Mouse (Mus musculus) midbrain, postnatal 0 days (tissue): ENCODE data around the gene Nkiras2. TPM values are rescaled to one million over a fixed set of nuclear protein-coding genes. Genes with fewer than 3 reads are reported as not detected.

ENCODE experiments used
- ATAC-seq: fragments of 200-750 bp; cut with Nextera tagmentation; 2 replicates; pipeline ENCODE4 v1.8.0; 2017; ENCODE audit warnings: moderate number of reproducible peaks, mild to moderate bottlenecking, moderate TSS enrichment, moderate library complexity; ENCODE audit not compliant: low FRiP score
- DNase-seq: peaks from one replicate; pipeline ENCODE4 v3.0.0-alpha.2; 2015; ENCODE audit warnings: low spot score
- H3K27ac ChIP-seq: fragments of 300-500 bp; sonication (generic); 2 replicates; pipeline ENCODE4 v1.5.1; 2014; ENCODE audit warnings: low read depth, mild to moderate bottlenecking, low read length, mixed read lengths
- H3K27me3 ChIP-seq: fragments of 300-500 bp; sonication (generic); 2 replicates; pipeline ENCODE4 v1.6.1; 2014; ENCODE audit warnings: low read length, control low read depth, mixed read lengths; ENCODE audit not compliant: insufficient read depth
- H3K36me3 ChIP-seq: fragments of 300-500 bp; sonication (generic); 2 replicates; pipeline ENCODE4 v1.6.1; 2014; ENCODE audit warnings: low read length, control low read depth, mixed read lengths; ENCODE audit not compliant: insufficient read depth
- H3K4me1 ChIP-seq: fragments of 300-500 bp; sonication (generic); 2 replicates; pipeline ENCODE4 v1.6.1; 2014; ENCODE audit warnings: mild to moderate bottlenecking, control low read depth, antibody characterized with exemption, low read length, mixed read lengths; ENCODE audit not compliant: insufficient read depth
- H3K4me2 ChIP-seq: fragments of 300-500 bp; sonication (generic); 2 replicates; pipeline ENCODE4 v1.6.1; 2014; ENCODE audit warnings: low read depth, mild to moderate bottlenecking, low read length, mixed read lengths; ENCODE audit not compliant: poor library complexity, severe bottlenecking
- H3K4me3 ChIP-seq: fragments of 300-500 bp; sonication (generic); 2 replicates; pipeline ENCODE4 v1.5.1; 2014; ENCODE audit warnings: low read depth, mild to moderate bottlenecking, low read length, moderate library complexity
- H3K9ac ChIP-seq: fragments of 300-500 bp; sonication (generic); replicated peaks from 2 replicates; pipeline ENCODE4 v1.6.1; 2014; ENCODE audit warnings: mild to moderate bottlenecking, low read length, moderate library complexity, mixed read lengths; ENCODE audit not compliant: poor library complexity, severe bottlenecking
- H3K9me3 ChIP-seq: fragments of 300-500 bp; sonication (generic); 2 replicates; pipeline ENCODE4 v1.6.1; 2016; ENCODE audit warnings: low read length, control low read depth
- CTCF ChIP-seq: IDR thresholded peaks from 2 replicates; pipeline ENCODE4 v1.5.1; 2016; ENCODE audit warnings: antibody characterized with exemption, mild to moderate bottlenecking
- WGBS: fragments of 180-500 bp; shearing (Covaris S2); extraction: QIAGEN DNeasy Blood & Tissue Kit; methylation state at CpG from one replicate; pipeline ENCODE4 v1.1.7; 2014; 5-methylcytosine and 5-hydroxymethylcytosine counted together
- polyA plus RNA-seq: library from polyadenylated mRNA; unstranded; fragments of >200 nt; fragmentation: Nextera tagmentation; extraction: Ambion mirVana; gene quantifications from 2 replicates; pipeline ENCODE4 v1.2.1, GENCODE M21; 2015
- total RNA-seq: library from RNA; depleted of rRNA; stranded (reverse); fragments of >200 nt; gene quantifications from 2 replicates; pipeline ENCODE4 v1.2.3, GENCODE M21; 2014

Gene Nkiras2
- total and polyA plus RNA-seq, 2 experiments from 2014 or later = 80.9 to 125 TPM

- Histone ChIP-seq H3K4me1 (no peaks in the 10 kb centered on the region), H3K9me3 (no peaks in the 10 kb centered on the region), H3K9ac (no peak overlapping the region), H3K4me3 (no peak overlapping the region), H3K27ac (no peak overlapping the region), H3K27me3 (no peaks in the 10 kb centered on the region), H3K4me2 (no peak overlapping the region), H3K36me3 (peaks cover 75% of the 10 kb centered on the region)
- 84% methylated on average over 11 of the region's 11 CpGs for WGBS
- DNase-seq = no peak
- TF ChIP-seq CTCF = no peak
- ATAC-seq = no peak
These were observed 26.5 kb upstream of the Nkiras2 start for GRCm38 (mm10) chr11:100592346-100593046.

DNA sequence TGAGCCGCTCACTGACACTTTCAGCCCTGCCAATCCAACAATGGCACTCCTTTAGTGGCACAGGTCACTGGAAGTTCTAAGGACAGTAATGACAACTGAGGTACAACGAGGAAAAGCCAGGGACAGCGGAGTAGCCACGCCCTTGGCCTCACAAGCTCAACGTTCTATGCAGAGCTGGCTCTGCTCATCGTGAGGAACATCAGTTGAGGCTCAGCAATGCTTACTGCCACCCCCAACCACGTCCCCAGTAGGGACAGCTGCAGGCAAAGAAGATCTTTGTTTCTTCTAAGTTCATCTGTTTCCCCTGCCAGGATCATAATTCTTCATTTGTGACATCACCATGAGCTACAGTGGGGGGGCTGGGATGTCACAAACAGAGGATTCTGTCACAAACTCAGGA lies 24.4 kb upstream of the Nkiras2 start:
- no peak for TF ChIP-seq CTCF
- H3K36me3 ChIP-seq = peaks cover 77% of the 10 kb centered on the region
- WGBS = 91% methylated on average over 7 of the region's 7 CpGs
- H3K27me3 ChIP-seq = no peaks in the 10 kb centered on the region
- H3K9me3 ChIP-seq = no peaks in the 10 kb centered on the region
- no peak for DNase-seq
- H3K4me1 ChIP-seq = no peaks in the 10 kb centered on the region
- no peak overlapping the region for H3K4me2 ChIP-seq
- H3K27ac ChIP-seq = no peak overlapping the region
- ATAC-seq = no peak
- H3K9ac ChIP-seq = no peak overlapping the region
- H3K4me3 ChIP-seq = no peak overlapping the region

GRCm38 (mm10) chr11:100595533-100595932 lies 23.5 kb upstream of the Nkiras2 start:
- DNase-seq (no peak), ATAC-seq (no peak)
- no peaks in the 10 kb centered on the region for H3K9me3 ChIP-seq
- H3K27ac ChIP-seq = no peak overlapping the region
- H3K9ac ChIP-seq = no peak overlapping the region
- no peaks in the 10 kb centered on the region for H3K27me3 ChIP-seq
- WGBS = 78% methylated on average over 4 of the region's 4 CpGs
- no peak overlapping the region for H3K4me2 ChIP-seq
- H3K36me3 ChIP-seq = peaks cover 80% of the 10 kb centered on the region
- no peak for TF ChIP-seq CTCF
- no peak overlapping the region for H3K4me3 ChIP-seq
- H3K4me1 ChIP-seq = no peaks in the 10 kb centered on the region

DNA sequence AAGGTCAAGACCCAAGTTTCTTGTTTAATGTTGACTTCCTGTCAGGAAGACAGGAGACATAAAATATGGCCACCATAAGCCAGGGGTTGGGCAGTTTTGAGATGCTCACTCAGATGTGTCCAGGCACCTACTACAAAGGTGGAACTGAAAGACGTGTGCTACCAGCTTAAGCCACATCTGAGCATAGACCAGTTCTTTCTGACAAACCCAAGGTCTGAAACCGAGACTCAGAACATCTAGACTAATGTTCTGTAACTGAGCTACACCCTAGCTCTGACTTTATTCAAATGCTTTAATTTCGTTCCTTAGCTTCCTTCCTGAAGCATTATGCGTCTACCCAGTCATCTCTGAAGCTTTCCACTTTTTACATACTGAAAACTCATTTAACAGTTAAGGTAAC lies 21.0 kb upstream of the Nkiras2 start:
- WGBS = 92% methylated on average over 4 of the region's 4 CpGs
- Histone ChIP-seq H3K9me3 (no peaks in the 10 kb centered on the region), H3K36me3 (peaks cover 64% of the 10 kb centered on the region)

DNA sequence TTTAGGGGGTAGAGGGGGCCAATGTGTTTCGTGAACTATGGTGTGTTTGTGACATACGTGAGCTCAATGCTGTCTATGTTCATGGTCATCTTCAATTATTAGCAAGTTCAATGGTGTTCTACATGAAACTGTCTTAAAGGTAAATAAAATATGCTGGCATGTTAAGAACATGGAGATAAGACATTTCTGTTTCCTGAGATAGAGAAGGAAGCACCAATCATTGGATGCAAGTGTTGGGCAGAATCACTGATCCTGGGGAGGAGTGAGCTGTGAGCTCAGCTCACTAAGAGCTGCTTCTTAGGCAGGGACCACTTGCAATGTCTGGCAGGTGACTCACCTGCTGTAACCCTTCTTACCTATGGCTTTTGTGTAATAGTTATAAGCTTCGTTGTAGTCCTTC lies 17.7 kb upstream of the Nkiras2 start:
- Histone ChIP-seq H3K36me3 (peaks cover 48% of the 10 kb centered on the region), H3K9me3 (no peaks in the 10 kb centered on the region), H3K27me3 (no peaks in the 10 kb centered on the region), H3K4me2 (no peak overlapping the region), H3K9ac (no peak overlapping the region), H3K4me3 (no peak overlapping the region), H3K27ac (no peak overlapping the region), H3K4me1 (no peaks in the 10 kb centered on the region)
- TF ChIP-seq CTCF = no peak
- ATAC-seq (no peak), DNase-seq (no peak)
- WGBS = 98% methylated on average over 3 of the region's 3 CpGs

More for the DNA sequence above, 21.0 kb upstream of the Nkiras2 start:
- no peak for TF ChIP-seq CTCF
- Histone ChIP-seq H3K9ac (no peak overlapping the region), H3K4me2 (no peak overlapping the region), H3K4me1 (no peaks in the 10 kb centered on the region), H3K27ac (no peak overlapping the region), H3K27me3 (no peaks in the 10 kb centered on the region), H3K4me3 (no peak overlapping the region)
- DNase-seq (no peak), ATAC-seq (no peak)

- no peak for TF ChIP-seq CTCF
- H3K27me3 ChIP-seq = no peaks in the 10 kb centered on the region
- H3K36me3 ChIP-seq = peaks cover 31% of the 10 kb centered on the region
- no peaks in the 10 kb centered on the region for H3K9me3 ChIP-seq
- no peaks in the 10 kb centered on the region for H3K4me1 ChIP-seq
- no peak overlapping the region for H3K4me2 ChIP-seq
- no peak overlapping the region for H3K9ac ChIP-seq
- WGBS = 91% methylated on average over 9 of the region's 9 CpGs
- no peak for DNase-seq
- ATAC-seq = no peak
- H3K4me3 ChIP-seq = no peak overlapping the region
- H3K27ac ChIP-seq = no peak overlapping the region
These were observed 15.9 kb upstream of the Nkiras2 start for GRCm38 (mm10) chr11:100603155-100603554.
